Mouse (Mus musculus): ENCODE data around the gene Plac9b. TPM values are rescaled to one million over a fixed set of nuclear protein-coding genes. Genes with fewer than 3 reads are reported as not detected.
"Not testable (repeated sequence)": the region's sequence is repeated elsewhere in the genome, so short reads cannot be mapped to it uniquely, and the experiment has no call there.

Plac9b gene
- polyA plus RNA-seq, 1 experiment from 2014 or later = 24.1 TPM

- not testable (repeated sequence) for H3K4me1 ChIP-seq (ENCODE audit: insufficient read depth); H3K27me3 ChIP-seq (ENCODE audit: insufficient read depth, low read length); H3K27ac ChIP-seq (ENCODE audit: low read depth); ATAC-seq (ENCODE audit: insufficient read depth); DNase-seq; H3K36me3 ChIP-seq (ENCODE audit: insufficient read depth); H3K4me3 ChIP-seq (ENCODE audit: low read depth, low read length); H3K4me2 ChIP-seq; H3K9ac ChIP-seq; H3K9me3 ChIP-seq (ENCODE audit: low read depth, low read length)
- WGBS = no CpG with 5 or more reads among the region's 12 CpGs
These were observed 17.0 kb downstream of the Plac9b start for GRCm38 (mm10) chr14:26165266-26165665.

GRCm38 (mm10) chr14:26162423-26162822 lies 19.9 kb downstream of the Plac9b start:
- not testable (repeated sequence) for H3K27ac ChIP-seq (ENCODE audit: low read depth); H3K9me3 ChIP-seq (ENCODE audit: low read depth, low read length); H3K4me3 ChIP-seq (ENCODE audit: low read depth, low read length); DNase-seq; H3K36me3 ChIP-seq (ENCODE audit: insufficient read depth); H3K9ac ChIP-seq; H3K27me3 ChIP-seq (ENCODE audit: insufficient read depth, low read length); H3K4me1 ChIP-seq (ENCODE audit: insufficient read depth); H3K4me2 ChIP-seq; ATAC-seq (ENCODE audit: insufficient read depth)
- WGBS = no CpG with 5 or more reads among the region's 5 CpGs

GRCm38 (mm10) chr14:26161156-26161555 lies 21.1 kb downstream of the Plac9b start:
- not testable (repeated sequence) for ATAC-seq (ENCODE audit: insufficient read depth); H3K9me3 ChIP-seq (ENCODE audit: low read depth, low read length); H3K9ac ChIP-seq; DNase-seq; H3K4me3 ChIP-seq (ENCODE audit: low read depth, low read length); H3K27ac ChIP-seq (ENCODE audit: low read depth); H3K4me1 ChIP-seq (ENCODE audit: insufficient read depth); H3K4me2 ChIP-seq; H3K36me3 ChIP-seq (ENCODE audit: insufficient read depth); H3K27me3 ChIP-seq (ENCODE audit: insufficient read depth, low read length)
- WGBS = no CpG with 5 or more reads among the region's 9 CpGs

GRCm38 (mm10) chr14:26156032-26156431 lies 26.2 kb downstream of the Plac9b start:
- not testable (repeated sequence) for H3K9ac ChIP-seq; H3K9me3 ChIP-seq (ENCODE audit: low read depth, low read length); H3K27me3 ChIP-seq (ENCODE audit: insufficient read depth, low read length); ATAC-seq (ENCODE audit: insufficient read depth); H3K4me3 ChIP-seq (ENCODE audit: low read depth, low read length); DNase-seq; H3K4me1 ChIP-seq (ENCODE audit: insufficient read depth); H3K27ac ChIP-seq (ENCODE audit: low read depth); H3K4me2 ChIP-seq; H3K36me3 ChIP-seq (ENCODE audit: insufficient read depth)
- WGBS = no CpG with 5 or more reads among the region's 7 CpGs

GRCm38 (mm10) chr14:26147095-26147494 lies 35.2 kb downstream of the Plac9b start:
- not testable (repeated sequence) for H3K27me3 ChIP-seq (ENCODE audit: insufficient read depth, low read length)
- ATAC-seq (ENCODE audit: insufficient read depth) = peak; percentile 74
- WGBS = no CpG with 5 or more reads among the region's 2 CpGs

GRCm38 (mm10) chr14:26119095-26119494 lies 63.2 kb downstream of the Plac9b start:
- not testable (repeated sequence) for H3K4me1 ChIP-seq (ENCODE audit: insufficient read depth); H3K4me2 ChIP-seq; DNase-seq; H3K36me3 ChIP-seq (ENCODE audit: insufficient read depth); H3K9me3 ChIP-seq (ENCODE audit: low read depth, low read length); H3K27me3 ChIP-seq (ENCODE audit: insufficient read depth, low read length); H3K27ac ChIP-seq (ENCODE audit: low read depth); H3K4me3 ChIP-seq (ENCODE audit: low read depth, low read length); H3K9ac ChIP-seq; ATAC-seq (ENCODE audit: insufficient read depth)
- WGBS = no CpG with 5 or more reads among the region's 7 CpGs

More at GRCm38 (mm10) chr14:26147095-26147494, 35.2 kb downstream of the Plac9b start:
- not testable (repeated sequence) for H3K27ac ChIP-seq (ENCODE audit: low read depth); H3K9me3 ChIP-seq (ENCODE audit: low read depth, low read length); H3K4me1 ChIP-seq (ENCODE audit: insufficient read depth); H3K4me3 ChIP-seq (ENCODE audit: low read depth, low read length); H3K4me2 ChIP-seq; DNase-seq; H3K36me3 ChIP-seq (ENCODE audit: insufficient read depth); H3K9ac ChIP-seq

GRCm38 (mm10) chr14:26118550-26119000 lies 63.7 kb downstream of the Plac9b start:
- H3K27ac ChIP-seq (ENCODE audit: low read depth); H3K36me3 ChIP-seq (ENCODE audit: insufficient read depth); DNase-seq; H3K27me3 ChIP-seq (ENCODE audit: insufficient read depth, low read length); H3K9ac ChIP-seq; H3K9me3 ChIP-seq (ENCODE audit: low read depth, low read length); H3K4me3 ChIP-seq (ENCODE audit: low read depth, low read length); H3K4me2 ChIP-seq; H3K4me1 ChIP-seq (ENCODE audit: insufficient read depth): not testable (repeated sequence)
- peak; percentile 94 for ATAC-seq (ENCODE audit: insufficient read depth)
- no CpG with 5 or more reads among the region's 18 CpGs for WGBS

GRCm38 (mm10) chr14:26118150-26118549 lies 64.1 kb downstream of the Plac9b start, which contains the start of gene Duxbl2:
Duxbl2 (plus strand) TSS chr14:26118349.
- not testable (repeated sequence) for H3K4me2 ChIP-seq; H3K9ac ChIP-seq; H3K4me1 ChIP-seq (ENCODE audit: insufficient read depth); DNase-seq; H3K27me3 ChIP-seq (ENCODE audit: insufficient read depth, low read length); H3K4me3 ChIP-seq (ENCODE audit: low read depth, low read length); H3K27ac ChIP-seq (ENCODE audit: low read depth); H3K9me3 ChIP-seq (ENCODE audit: low read depth, low read length); H3K36me3 ChIP-seq (ENCODE audit: insufficient read depth)
- peak; percentile 76 for ATAC-seq (ENCODE audit: insufficient read depth)
- no CpG with 5 or more reads among the region's 7 CpGs for WGBS

Other genes with a start within 250 kb of the Plac9b start
- not detected in 2 replicates for gene Cphx1, start 244.2 kb downstream of the Plac9b start, polyA plus RNA-seq (2014; fragmentation: Nextera tagmentation; extraction: Ambion mirVana)
- gene Duxbl1, start 203.9 kb downstream of the Plac9b start, polyA plus RNA-seq (2014; fragmentation: Nextera tagmentation; extraction: Ambion mirVana) = 0.68 and 2.0 TPM in 2 replicates
- gene Gm9780, start 139.8 kb downstream of the Plac9b start, polyA plus RNA-seq (2014; fragmentation: Nextera tagmentation; extraction: Ambion mirVana) = 22.7 and 28.1 TPM in 2 replicates
- 35.0 and 37.1 TPM in 2 replicates for gene Tmem254c, start 115.1 kb downstream of the Plac9b start, polyA plus RNA-seq (2014; fragmentation: Nextera tagmentation; extraction: Ambion mirVana)
- not detected in 2 replicates for gene Cphx2, start 101.0 kb downstream of the Plac9b start, polyA plus RNA-seq (2014; fragmentation: Nextera tagmentation; extraction: Ambion mirVana)
- gene Cphx3, start 100.2 kb downstream of the Plac9b start, polyA plus RNA-seq (2014; fragmentation: Nextera tagmentation; extraction: Ambion mirVana) = not detected in 2 replicates
- gene Duxbl2, start 64.1 kb downstream of the Plac9b start, polyA plus RNA-seq (2014; fragmentation: Nextera tagmentation; extraction: Ambion mirVana) = 2.9 TPM in 1 of 2 replicates, not detected in the other
- 23.6 and 24.2 TPM in 2 replicates for gene Tmem254b, start 24.6 kb upstream of the Plac9b start, polyA plus RNA-seq (2014; fragmentation: Nextera tagmentation; extraction: Ambion mirVana)
- gene Duxbl3, start 75.5 kb upstream of the Plac9b start, polyA plus RNA-seq (2014; fragmentation: Nextera tagmentation; extraction: Ambion mirVana) = 0.69 and 2.3 TPM in 2 replicates